Mouse (Mus musculus): Measurements from ENCODE around the gene Reep3. TPM values are rescaled to one million over a fixed set of nuclear protein-coding genes. Genes with fewer than 3 reads are reported as not detected.

Gene Reep3
- polyA plus RNA-seq, 1 experiment from 2014 or later, result 18.2 TPM

GRCm38 (mm10) chr10:67083446-67084166 is 13.1 kb downstream of the Reep3 start:
- DNase-seq (ENCODE audit: low spot score), result no peak

DNA sequence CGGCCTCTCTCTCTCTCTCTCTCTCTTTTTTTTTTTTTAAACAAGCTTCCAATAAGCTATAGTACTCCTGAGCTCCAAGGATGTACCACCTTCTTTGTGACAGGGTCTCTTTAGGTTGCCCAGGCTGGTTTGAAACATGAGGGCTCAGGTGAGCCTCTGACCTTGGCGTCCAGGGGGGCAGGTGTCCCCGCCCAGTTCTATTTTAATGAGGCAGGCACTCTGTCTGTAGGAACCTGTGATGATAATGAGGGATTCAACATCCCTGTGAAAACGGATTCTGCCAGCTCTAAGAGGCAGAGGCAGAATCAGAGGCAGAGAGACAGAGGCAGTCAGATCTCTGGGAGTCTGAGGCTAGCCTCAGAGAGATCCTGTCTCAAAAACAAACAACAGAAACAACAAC is 14.2 kb downstream of the Reep3 start:
- DNase-seq (ENCODE audit: low spot score), result no peak

- no peak for DNase-seq (ENCODE audit: low spot score)
These were observed 15.3 kb downstream of the Reep3 start for GRCm38 (mm10) chr10:67081206-67082007.

DNA sequence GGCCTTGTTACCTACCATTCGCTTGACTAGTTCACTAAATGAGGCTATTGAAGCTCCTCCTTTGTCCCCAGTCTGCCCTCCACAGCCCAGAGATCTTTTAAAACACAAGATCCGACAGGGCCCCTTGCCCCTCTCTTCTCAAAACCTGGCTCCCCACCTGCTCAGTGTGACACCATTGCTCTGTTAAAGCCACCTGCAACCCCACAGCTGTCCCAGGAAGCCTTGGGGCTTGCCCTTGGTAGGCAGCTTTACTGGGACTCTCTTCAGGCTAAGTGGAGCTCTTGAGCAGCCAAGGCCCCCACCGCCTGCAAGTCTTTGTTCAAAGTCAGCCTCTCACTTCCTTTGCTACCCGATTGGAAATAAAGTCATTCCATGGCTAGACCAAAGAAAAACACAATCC is 17.7 kb downstream of the Reep3 start:
- DNase-seq (ENCODE audit: low spot score), result no peak

DNA sequence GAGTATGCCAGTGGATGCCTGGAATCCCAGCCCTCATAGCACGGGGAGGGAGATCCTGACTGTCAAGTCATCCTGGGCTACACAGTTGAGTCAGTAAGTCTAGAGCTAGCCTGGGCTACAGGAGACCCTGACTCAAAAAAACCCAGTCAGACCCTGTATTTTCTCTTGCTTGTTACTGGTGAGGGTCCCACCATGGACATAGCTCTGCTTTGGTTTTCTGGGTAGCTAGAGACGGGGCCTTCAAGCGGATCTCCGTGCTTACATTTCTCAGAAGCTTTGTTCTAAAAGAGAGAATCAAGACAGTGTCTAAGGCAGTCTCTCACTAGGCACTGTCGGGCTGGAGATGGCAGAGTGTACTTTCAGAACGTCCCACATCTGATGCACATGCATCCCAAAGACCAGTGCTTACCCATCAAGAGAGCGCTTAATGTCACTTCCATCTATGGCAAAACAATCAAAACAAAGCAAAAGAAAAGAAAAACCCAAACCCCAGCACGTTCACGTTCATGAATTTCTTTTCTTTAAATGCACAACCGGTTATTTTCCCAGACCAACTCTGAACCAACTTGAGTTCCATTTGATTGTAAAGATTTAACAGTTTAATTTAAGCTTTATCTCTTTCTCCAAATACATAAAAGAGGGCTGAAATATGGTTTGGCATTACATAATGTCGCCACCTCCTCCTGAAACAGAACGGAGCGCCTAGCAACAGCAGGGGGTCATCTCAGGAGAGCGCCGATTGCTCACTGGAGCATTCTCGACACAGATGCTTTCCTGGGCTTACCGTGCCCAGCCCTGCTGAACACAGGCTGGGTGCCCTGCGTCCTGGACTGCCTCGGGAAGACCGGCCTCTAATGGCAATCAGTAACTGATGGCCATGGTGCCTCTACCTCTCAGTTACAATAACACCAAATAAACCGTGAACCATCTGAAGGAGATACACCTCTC is 20.5 kb downstream of the Reep3 start:
- no peak for DNase-seq (ENCODE audit: low spot score)

DNA sequence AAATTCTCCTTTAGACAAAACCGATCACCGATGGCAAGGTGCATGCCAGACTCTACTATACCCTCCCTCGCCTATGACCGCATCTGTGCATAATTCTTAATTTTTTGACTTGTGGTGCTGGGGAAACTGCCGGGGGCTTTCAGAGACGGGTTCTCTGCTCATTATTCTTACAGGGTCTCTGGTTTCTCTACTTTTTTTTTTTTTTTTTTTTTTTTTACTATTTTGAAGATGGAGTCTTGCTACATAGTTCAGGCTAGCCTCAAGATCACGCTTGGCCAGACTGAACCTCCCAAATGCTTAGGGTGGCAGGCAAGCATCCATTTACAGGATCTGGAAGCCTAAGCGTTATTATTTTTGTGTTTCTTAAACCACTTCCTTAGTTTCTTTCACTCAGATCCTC is 23.2 kb downstream of the Reep3 start:
- DNase-seq (ENCODE audit: low spot score), result no peak

GRCm38 (mm10) chr10:67072600-67072999 is 24.1 kb downstream of the Reep3 start:
- no peak for DNase-seq (ENCODE audit: low spot score)

- peak; percentile 48 for DNase-seq (ENCODE audit: low spot score)
These were observed 24.9 kb downstream of the Reep3 start for GRCm38 (mm10) chr10:67071884-67072283.

GRCm38 (mm10) chr10:67071389-67071788 is 25.4 kb downstream of the Reep3 start:
- no peak for DNase-seq (ENCODE audit: low spot score)

GRCm38 (mm10) chr10:67069013-67069412 is 27.7 kb downstream of the Reep3 start:
- peak; percentile 36 for DNase-seq (ENCODE audit: low spot score)

- DNase-seq (ENCODE audit: low spot score), result no peak
These were observed 30.3 kb downstream of the Reep3 start for GRCm38 (mm10) chr10:67066421-67066820.

DNA sequence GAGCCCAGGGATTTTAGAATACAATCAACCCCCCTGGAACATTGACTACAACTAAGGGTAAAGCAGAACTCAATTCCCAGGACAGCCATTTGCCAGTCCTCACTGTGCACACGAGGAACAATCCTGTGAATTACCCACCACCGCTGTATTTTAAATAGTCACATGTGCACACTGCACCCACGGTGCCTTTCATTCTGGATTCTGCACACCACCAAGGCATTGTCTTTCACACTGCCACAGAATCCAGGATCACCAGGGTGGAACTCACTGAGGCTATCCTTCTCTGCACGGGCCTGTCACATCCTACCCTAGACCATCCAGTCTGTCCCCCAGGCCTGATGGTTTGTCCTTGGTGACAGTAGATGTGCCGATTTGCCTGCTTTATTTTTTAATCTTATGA is 30.8 kb downstream of the Reep3 start:
- no peak for DNase-seq (ENCODE audit: low spot score)

GRCm38 (mm10) chr10:67065277-67065887 is 31.4 kb downstream of the Reep3 start:
- no peak for DNase-seq (ENCODE audit: low spot score)

DNA sequence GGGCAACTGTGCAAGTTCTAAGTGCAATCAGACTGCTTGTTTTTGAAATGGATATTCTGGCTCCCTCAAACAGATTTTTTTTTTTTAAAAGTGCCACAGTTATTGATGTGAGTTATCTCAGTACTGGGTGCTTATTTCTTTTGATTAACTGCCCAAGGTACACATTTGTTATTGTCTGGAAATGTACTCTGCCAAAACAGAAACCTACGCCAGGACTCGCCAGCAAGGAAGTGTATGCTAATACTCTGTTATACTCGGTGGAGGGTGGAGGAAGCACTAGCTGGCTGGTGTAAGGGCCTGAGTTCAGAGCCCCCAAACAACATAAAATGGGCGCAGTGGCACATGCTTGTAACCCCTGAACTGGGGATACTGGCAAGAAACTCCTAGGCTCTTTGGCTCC is 34.9 kb downstream of the Reep3 start:
- DNase-seq (ENCODE audit: low spot score), result no peak

DNA sequence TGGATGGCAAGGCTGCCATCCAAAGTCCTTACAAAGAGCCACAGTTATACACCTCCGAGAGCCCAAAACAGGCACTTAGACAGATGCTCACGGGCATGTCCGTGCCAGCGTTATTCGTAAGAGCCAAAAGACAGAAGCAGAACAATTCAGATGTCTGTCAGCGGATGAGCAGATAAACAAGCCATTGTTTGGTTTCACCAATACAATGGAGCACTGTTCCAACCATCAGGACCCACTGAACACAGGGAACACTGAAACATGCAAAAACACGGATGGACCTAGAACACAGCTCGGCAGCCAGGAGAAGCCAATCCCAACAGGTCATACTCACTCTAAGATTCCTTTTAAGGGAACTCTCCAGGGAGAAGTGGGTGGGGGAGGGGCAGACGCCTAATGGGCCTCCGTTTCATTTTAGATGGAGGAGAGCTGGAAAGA is 35.4 kb downstream of the Reep3 start:
- DNase-seq (ENCODE audit: low spot score), result no peak

DNA sequence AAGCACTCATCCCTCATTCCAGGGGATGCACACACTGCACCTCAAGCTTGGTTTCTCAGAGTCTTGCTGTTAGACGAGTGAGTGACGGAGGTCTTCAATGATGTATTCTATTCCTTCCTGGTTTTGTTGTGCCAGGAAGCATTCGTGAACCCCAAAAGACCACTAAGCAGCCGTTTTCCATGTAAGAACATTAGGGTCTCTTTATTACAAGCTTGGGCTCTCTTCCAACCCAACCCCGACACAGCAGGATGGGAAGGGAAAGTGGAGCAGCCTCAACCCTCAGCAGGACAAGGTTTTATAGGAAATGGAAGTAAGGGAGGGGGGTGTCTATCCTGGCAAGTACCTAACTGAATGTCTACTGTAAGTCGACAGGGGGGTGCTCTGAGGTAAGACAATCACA is 38.0 kb downstream of the Reep3 start:
- DNase-seq (ENCODE audit: low spot score), result no peak

GRCm38 (mm10) chr10:67058297-67058696 is 38.4 kb downstream of the Reep3 start:
- DNase-seq (ENCODE audit: low spot score), result no peak

GRCm38 (mm10) chr10:67057696-67058095 is 39.0 kb downstream of the Reep3 start:
- no peak for DNase-seq (ENCODE audit: low spot score)

DNA sequence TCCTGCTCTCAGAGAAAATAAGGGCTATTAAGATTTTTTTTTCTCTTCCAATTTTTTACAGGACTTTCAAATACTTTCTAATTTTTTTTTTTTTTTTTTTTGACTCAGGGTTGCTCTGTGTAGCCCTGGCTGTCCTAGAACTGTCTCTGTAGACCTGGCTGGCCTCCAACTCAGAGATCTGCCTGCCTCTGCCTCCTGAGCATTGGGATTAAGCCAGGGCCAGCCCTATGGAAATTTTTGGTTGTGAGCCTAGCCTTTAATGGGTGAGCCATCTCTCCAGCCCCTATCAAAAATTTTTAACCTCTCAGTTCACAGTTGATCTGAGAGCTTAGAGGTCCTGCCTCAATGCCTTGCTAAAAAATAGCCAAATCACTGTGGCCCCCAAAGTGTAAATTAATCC is 39.5 kb downstream of the Reep3 start:
- DNase-seq (ENCODE audit: low spot score), result no peak

DNA sequence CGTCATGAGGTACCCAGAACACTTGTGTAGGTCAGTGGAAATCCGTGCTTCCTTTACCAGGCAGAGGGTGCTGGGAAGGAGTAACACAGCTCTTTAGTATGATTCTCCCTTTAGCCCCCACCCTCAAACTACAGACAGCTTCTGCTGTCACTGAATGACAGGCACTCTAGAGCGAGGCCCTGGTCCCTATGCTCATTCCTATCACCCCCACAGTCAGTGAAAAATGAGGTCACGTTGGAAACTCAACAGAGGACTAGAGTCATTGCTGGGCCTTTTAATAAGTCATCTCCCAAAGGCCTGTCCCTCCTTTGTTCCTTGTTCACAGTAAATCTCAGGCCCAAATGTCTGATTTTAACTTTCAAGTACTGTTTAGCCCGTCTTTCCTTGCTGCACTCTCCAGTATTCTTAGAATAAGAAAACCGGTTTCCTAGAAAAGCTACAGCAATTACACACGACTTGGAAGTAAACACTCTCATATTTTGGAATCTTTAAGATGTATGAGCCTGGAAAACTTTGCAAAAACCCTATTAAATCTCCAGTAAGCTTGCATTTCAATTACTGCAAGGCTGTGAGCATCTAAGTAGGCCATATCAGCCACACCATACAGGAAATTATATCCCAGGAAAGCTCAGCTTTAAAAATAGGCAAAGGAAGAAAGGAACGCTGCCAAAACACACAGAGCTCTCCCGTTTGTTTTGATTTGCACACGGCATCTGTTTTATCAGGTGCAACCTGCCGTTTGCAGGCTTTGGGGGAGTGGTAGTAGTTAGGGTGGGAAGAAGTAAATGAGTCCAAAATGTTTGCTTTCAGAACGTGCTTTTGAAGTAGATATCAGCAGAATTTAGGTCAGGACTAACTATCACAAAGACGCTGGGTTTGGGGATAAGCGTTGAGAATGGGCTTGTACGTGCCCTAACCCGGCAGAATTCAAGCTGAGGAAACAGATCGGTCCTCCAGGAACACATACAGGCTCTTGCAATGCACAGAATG is 40.6 kb downstream of the Reep3 start:
- DNase-seq (ENCODE audit: low spot score), result no peak
